Mouse (Mus musculus) neural tube, embryonic 11.5 days (tissue): ENCODE data around the gene Fnip2. TPM values are rescaled to one million over a fixed set of nuclear protein-coding genes. Genes with fewer than 3 reads are reported as not detected.

Experiments
- ATAC-seq: fragments of 200-750 bp; cut with Nextera tagmentation; 2 replicates; pipeline ENCODE4 v1.8.0; 2017; ENCODE audit warnings: moderate number of reproducible peaks, mild to moderate bottlenecking, moderate TSS enrichment, moderate library complexity; ENCODE audit not compliant: insufficient read depth, low FRiP score, low TSS enrichment
- DNase-seq: peaks from one replicate; pipeline ENCODE4 v3.0.0-alpha.2; 2015; ENCODE audit warnings: low spot score
- H3K27ac ChIP-seq: fragments of 300-500 bp; sonication (generic); 2 replicates; pipeline ENCODE4 v1.5.1; 2014; ENCODE audit warnings: low read depth, mild to moderate bottlenecking, low read length
- H3K27me3 ChIP-seq: fragments of 300-500 bp; sonication (generic); 2 replicates; pipeline ENCODE4 v1.6.1; 2014; ENCODE audit warnings: mild to moderate bottlenecking, low read length, mixed read lengths; ENCODE audit not compliant: control insufficient read depth, insufficient read depth
- H3K36me3 ChIP-seq: fragments of 300-500 bp; sonication (generic); 2 replicates; pipeline ENCODE4 v1.6.1; 2014; ENCODE audit warnings: mild to moderate bottlenecking, low read length, moderate library complexity, mixed read lengths; ENCODE audit not compliant: control insufficient read depth, insufficient read depth
- H3K4me1 ChIP-seq: fragments of 300-500 bp; sonication (generic); 2 replicates; pipeline ENCODE4 v1.6.1; 2014; ENCODE audit warnings: low read length, mixed read lengths; ENCODE audit not compliant: control insufficient read depth, insufficient read depth
- H3K4me2 ChIP-seq: fragments of 300-500 bp; sonication (generic); 2 replicates; pipeline ENCODE4 v1.6.1; 2014; ENCODE audit warnings: low read depth, mild to moderate bottlenecking, moderate library complexity
- H3K4me3 ChIP-seq: fragments of 300-500 bp; sonication (generic); 2 replicates; pipeline ENCODE4 v1.5.1; 2014; ENCODE audit warnings: low read depth, low read length
- H3K9ac ChIP-seq: fragments of 300-500 bp; sonication (generic); 2 replicates; pipeline ENCODE4 v1.6.1; 2014; ENCODE audit warnings: mild to moderate bottlenecking, low read length
- H3K9me3 ChIP-seq: fragments of 300-500 bp; sonication (generic); 2 replicates; pipeline ENCODE4 v1.6.1; 2016; ENCODE audit warnings: low read length; ENCODE audit not compliant: control insufficient read depth
- WGBS: fragments of 180-500 bp; shearing (Covaris S2); extraction: QIAGEN DNeasy Blood & Tissue Kit; methylation state at CpG from one replicate; pipeline ENCODE4 v1.1.7; 2014; 5-methylcytosine and 5-hydroxymethylcytosine counted together
- polyA plus RNA-seq: library from polyadenylated mRNA; unstranded; fragments of >200 nt; fragmentation: Nextera tagmentation; extraction: Ambion mirVana; gene quantifications from 2 replicates; pipeline ENCODE4 v1.2.1, GENCODE M21; 2014

Fnip2 gene
- polyA plus RNA-seq, 1 experiment from 2014 or later: 7.2 TPM

- Histone ChIP-seq H3K4me1 (no peaks in the 10 kb centered on the region), H3K9me3 (no peaks in the 10 kb centered on the region), H3K4me2 (no peak overlapping the region), H3K36me3 (no peaks in the 10 kb centered on the region; the same call in 1 of the 2 replicates), H3K27me3 (no peaks in the 10 kb centered on the region), H3K9ac (no peak overlapping the region), H3K27ac (no peak overlapping the region), H3K4me3 (no peak overlapping the region)
- 74% methylated on average over 10 of the region's 10 CpGs for WGBS
- no peak for ATAC-seq
- DNase-seq: no peak
These were observed 67.3 kb downstream of the Fnip2 start for GRCm38 (mm10) chr3:79500279-79500678.

GRCm38 (mm10) chr3:79496668-79497067 lies 70.9 kb downstream of the Fnip2 start:
- Histone ChIP-seq H3K9ac (no peak overlapping the region), H3K4me2 (no peak overlapping the region), H3K4me1 (no peaks in the 10 kb centered on the region), H3K4me3 (no peak overlapping the region), H3K36me3 (peaks cover 2% of the 10 kb centered on the region; the same call in 1 of the 2 replicates), H3K9me3 (no peaks in the 10 kb centered on the region), H3K27me3 (no peaks in the 10 kb centered on the region), H3K27ac (no peak overlapping the region)
- 89% methylated on average over 6 of the region's 6 CpGs for WGBS
- ATAC-seq (no peak), DNase-seq (no peak)

GRCm38 (mm10) chr3:79495151-79495550 lies 72.4 kb downstream of the Fnip2 start:
- H3K4me3 ChIP-seq: no peak overlapping the region
- 81% methylated on average over 7 of the region's 7 CpGs for WGBS
- no peaks in the 10 kb centered on the region for H3K9me3 ChIP-seq
- ATAC-seq (no peak), DNase-seq (no peak)
- no peaks in the 10 kb centered on the region for H3K27me3 ChIP-seq
- no peak overlapping the region for H3K4me2 ChIP-seq
- H3K36me3 ChIP-seq: peaks cover 4% of the 10 kb centered on the region; the same call in 1 of the 2 replicates
- H3K27ac ChIP-seq: no peak overlapping the region
- H3K4me1 ChIP-seq: no peaks in the 10 kb centered on the region
- no peak overlapping the region for H3K9ac ChIP-seq

- Histone ChIP-seq H3K4me2 (no peak overlapping the region), H3K36me3 (peaks cover 4% of the 10 kb centered on the region; the same call in 1 of the 2 replicates), H3K4me1 (no peaks in the 10 kb centered on the region), H3K9ac (no peak overlapping the region), H3K27me3 (no peaks in the 10 kb centered on the region), H3K4me3 (no peak overlapping the region), H3K27ac (no peak overlapping the region), H3K9me3 (no peaks in the 10 kb centered on the region)
- ATAC-seq (no peak), DNase-seq (no peak)
- 91% methylated on average over 8 of the region's 8 CpGs for WGBS
These were observed 73.6 kb downstream of the Fnip2 start for GRCm38 (mm10) chr3:79494028-79494427.

- Histone ChIP-seq H3K4me1 (no peaks in the 10 kb centered on the region), H3K9me3 (no peaks in the 10 kb centered on the region), H3K4me2 (no peak overlapping the region), H3K4me3 (no peak overlapping the region), H3K27me3 (no peaks in the 10 kb centered on the region), H3K9ac (no peak overlapping the region), H3K36me3 (peaks cover 4% of the 10 kb centered on the region; the same call in 1 of the 2 replicates), H3K27ac (no peak overlapping the region)
- no peak for DNase-seq
- no peak for ATAC-seq
- WGBS: 96% methylated on average over 10 of the region's 10 CpGs
These were observed 74.5 kb downstream of the Fnip2 start for GRCm38 (mm10) chr3:79493064-79493463.

GRCm38 (mm10) chr3:79491614-79492013 lies 76.0 kb downstream of the Fnip2 start:
- H3K27ac ChIP-seq: no peak overlapping the region
- WGBS: 94% methylated on average over 3 of the region's 3 CpGs
- H3K36me3 ChIP-seq: peaks cover 4% of the 10 kb centered on the region; the same call in 1 of the 2 replicates
- H3K4me2 ChIP-seq: no peak overlapping the region
- no peaks in the 10 kb centered on the region for H3K4me1 ChIP-seq
- ATAC-seq (no peak), DNase-seq (no peak)
- no peak overlapping the region for H3K9ac ChIP-seq
- no peaks in the 10 kb centered on the region for H3K27me3 ChIP-seq
- no peaks in the 10 kb centered on the region for H3K9me3 ChIP-seq
- H3K4me3 ChIP-seq: no peak overlapping the region

GRCm38 (mm10) chr3:79490102-79490501 lies 77.5 kb downstream of the Fnip2 start:
- H3K27me3 ChIP-seq: no peaks in the 10 kb centered on the region
- H3K4me2 ChIP-seq: no peak overlapping the region
- no peak overlapping the region for H3K4me3 ChIP-seq
- H3K9ac ChIP-seq: no peak overlapping the region
- no peak for DNase-seq
- 96% methylated on average over 5 of the region's 5 CpGs for WGBS
- ATAC-seq: no peak
- H3K36me3 ChIP-seq: peaks cover 4% of the 10 kb centered on the region; the same call in 1 of the 2 replicates
- H3K27ac ChIP-seq: no peak overlapping the region
- no peaks in the 10 kb centered on the region for H3K9me3 ChIP-seq
- H3K4me1 ChIP-seq: no peaks in the 10 kb centered on the region

- H3K9me3 ChIP-seq: 0 out of 2 replicates have a peak, but pooled peaks cover 3% of the 10 kb centered on the region
- H3K4me1 ChIP-seq: no peaks in the 10 kb centered on the region
- peaks cover 6% of the 10 kb centered on the region; the same call in 1 of the 2 replicates for H3K36me3 ChIP-seq
- H3K4me3 ChIP-seq: no peak overlapping the region
- H3K27me3 ChIP-seq: no peaks in the 10 kb centered on the region
- no peak for DNase-seq
- H3K27ac ChIP-seq: no peak overlapping the region
- WGBS: 92% methylated on average over 7 of the region's 7 CpGs
- H3K4me2 ChIP-seq: no peak overlapping the region
- no peak overlapping the region for H3K9ac ChIP-seq
- no peak for ATAC-seq
These were observed 79.6 kb downstream of the Fnip2 start for GRCm38 (mm10) chr3:79488025-79488424.

- H3K36me3 ChIP-seq: peaks cover 2% of the 10 kb centered on the region
- ATAC-seq: no peak
- WGBS: 89% methylated on average over 16 of the region's 16 CpGs
These were observed 83.1 kb downstream of the Fnip2 start for GRCm38 (mm10) chr3:79484286-79485063.

More at GRCm38 (mm10) chr3:79484286-79485063, 83.1 kb downstream of the Fnip2 start:
- Histone ChIP-seq H3K27ac (no peak overlapping the region), H3K9me3 (0 out of 2 replicates have a peak, but pooled peaks cover 3% of the 10 kb centered on the region), H3K4me1 (no peaks in the 10 kb centered on the region), H3K9ac (no peak overlapping the region), H3K4me3 (no peak overlapping the region), H3K4me2 (no peak overlapping the region), H3K27me3 (no peaks in the 10 kb centered on the region)
- no peak for DNase-seq
